Comparison of ENCODE assay signal across 8 mouse cellular contexts in the genomic region with DNA sequence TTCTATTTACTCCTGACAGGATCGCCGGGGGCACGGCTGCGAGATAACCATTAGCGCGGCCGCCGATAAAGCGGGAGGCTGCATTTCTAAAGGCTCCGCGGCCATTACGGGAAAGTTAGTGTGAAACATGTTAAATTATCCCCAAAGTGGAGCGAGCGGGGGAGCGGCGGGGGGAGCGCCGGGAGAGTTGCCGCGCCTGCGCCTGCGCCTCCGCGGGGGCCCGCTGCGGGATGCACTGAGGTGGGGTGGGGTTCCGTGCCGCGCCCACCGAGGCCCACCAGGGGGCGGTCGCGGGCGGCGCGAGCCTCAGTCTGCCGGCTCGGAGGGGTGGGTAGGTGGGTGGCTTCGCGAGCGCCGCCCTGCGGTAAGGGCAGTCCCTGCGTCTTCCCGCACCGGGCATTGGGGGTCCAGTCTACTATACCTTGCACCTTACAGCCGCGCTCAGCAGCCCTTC.
DNase-seq lines count a peak whose midpoint lies in the region; ATAC-seq and TF ChIP-seq lines count a peak whose summit lies in the region.

No protein-coding gene starts in this region.

- H3K36me3 ChIP-seq in heart, embryonic 11.5 days (ENCODE audit: control insufficient read depth, insufficient read depth, low read length): no peaks in the 10 kb centered on the region
- no peaks in the 10 kb centered on the region for H3K36me3 ChIP-seq in forebrain, embryonic 15.5 days
- H3K36me3 ChIP-seq in liver, postnatal 0 days (replicated peaks; ENCODE audit: insufficient read depth, low read length): no peaks in the 10 kb centered on the region
- H3K36me3 ChIP-seq in small intestine, adult 2 months (ENCODE audit: control insufficient read depth, insufficient read depth, low read length): no peaks in the 10 kb centered on the region

- 2% methylated on average over 42 of the region's 48 CpGs for WGBS in heart, embryonic 11.5 days (ENCODE audit: insufficient replicate concordance)
- WGBS in forebrain, embryonic 15.5 days: 2% methylated on average over 48 of the region's 48 CpGs
- 1% methylated on average over 42 of the region's 48 CpGs for WGBS in liver, postnatal 0 days (ENCODE audit: insufficient replicate concordance)
- 3% methylated on average over 48 of the region's 48 CpGs for WGBS in small intestine, adult 2 months

- peak; percentile 55 for TF ChIP-seq CTCF in liver, postnatal 0 days (IDR thresholded peaks at IDR 0.05; ENCODE audit: low read depth)
- TF ChIP-seq CTCF in small intestine, adult 2 months (IDR thresholded peaks at IDR 0.05; ENCODE audit: extremely low read depth, insufficient read length, insufficient replicate concordance, low read depth, low read length): peak; percentile 30; the same call in 1 of the 2 replicates

- no peak overlapping the region for H3K9ac ChIP-seq in heart, embryonic 11.5 days (ENCODE audit: low read depth, low read length)
- no peak overlapping the region for H3K9ac ChIP-seq in forebrain, embryonic 15.5 days (replicated peaks)
- H3K9ac ChIP-seq in liver, postnatal 0 days (replicated peaks): no peak overlapping the region

- H3K4me3 ChIP-seq in heart, embryonic 11.5 days (ENCODE audit: low read depth, low read length): peak overlapping the region; percentile 38
- H3K4me3 ChIP-seq in forebrain, embryonic 15.5 days: peak overlapping the region; percentile 29
- peak overlapping the region; percentile 13; the same call in 1 of the 2 replicates for H3K4me3 ChIP-seq in liver, postnatal 0 days (ENCODE audit: low read depth, low read length)
- H3K4me3 ChIP-seq in small intestine, adult 2 months (ENCODE audit: low read depth, low read length): no peak overlapping the region

- DNase-seq in heart, adult 9 months (ENCODE audit: low spot score in 2 of 2): no peak
- DNase-seq in ZHBTc4 (ENCODE audit: low read depth, low spot score): peak; percentile 89
- DNase-seq in kidney, adult 11 months: peak; percentile 11
- peak; percentile 44 for DNase-seq in liver, postnatal 0 days
- no peak for DNase-seq in urinary bladder, postnatal 14 days (ENCODE audit: low spot score)

- no peak overlapping the region for H3K27ac ChIP-seq in heart, embryonic 11.5 days (ENCODE audit: low read depth, low read length)
- no peak overlapping the region for H3K27ac ChIP-seq in forebrain, embryonic 15.5 days (replicated peaks)
- H3K27ac ChIP-seq in liver, postnatal 0 days (ENCODE audit: low read depth): no peak overlapping the region
- H3K27ac ChIP-seq in small intestine, adult 2 months (ENCODE audit: insufficient read depth, low read depth, low read length): no peak overlapping the region

- H3K27me3 ChIP-seq in heart, embryonic 11.5 days (ENCODE audit: control insufficient read depth, insufficient read depth, low read length): peaks cover 94% of the 10 kb centered on the region
- H3K27me3 ChIP-seq in forebrain, embryonic 15.5 days: peaks cover 88% of the 10 kb centered on the region
- H3K27me3 ChIP-seq in liver, postnatal 0 days (ENCODE audit: insufficient read depth, low read length): peaks cover 71% of the 10 kb centered on the region
- peaks cover 15% of the 10 kb centered on the region for H3K27me3 ChIP-seq in small intestine, adult 2 months (ENCODE audit: control insufficient read depth, insufficient read depth, low read length)

- H3K4me1 ChIP-seq in heart, embryonic 11.5 days (ENCODE audit: control insufficient read depth, insufficient read depth, low read length): no peaks in the 10 kb centered on the region
- H3K4me1 ChIP-seq in forebrain, embryonic 15.5 days: peaks cover 13% of the 10 kb centered on the region
- H3K4me1 ChIP-seq in liver, postnatal 0 days (ENCODE audit: insufficient read depth): no peaks in the 10 kb centered on the region
- no peaks in the 10 kb centered on the region for H3K4me1 ChIP-seq in small intestine, adult 2 months (ENCODE audit: control insufficient read depth, insufficient read depth, insufficient read length, low read length)

- no peak for TF ChIP-seq EP300 in liver, postnatal 0 days (IDR thresholded peaks at IDR 0.05; ENCODE audit: low read depth)

- no peaks in the 10 kb centered on the region for H3K9me3 ChIP-seq in heart, embryonic 11.5 days (replicated peaks; ENCODE audit: control insufficient read depth, low read length)
- H3K9me3 ChIP-seq in forebrain, embryonic 15.5 days: no peaks in the 10 kb centered on the region
- no peaks in the 10 kb centered on the region for H3K9me3 ChIP-seq in liver, postnatal 0 days (ENCODE audit: low read length)

- peak overlapping the region; percentile 57 for H3K4me2 ChIP-seq in heart, embryonic 11.5 days
- H3K4me2 ChIP-seq in forebrain, embryonic 15.5 days (replicated peaks): peak overlapping the region; percentile 40
- peak overlapping the region; percentile 29; the same call in 1 of the 2 replicates for H3K4me2 ChIP-seq in liver, postnatal 0 days (ENCODE audit: low read depth, low read length)

- no peak for ATAC-seq in heart, embryonic 11.5 days (replicated peaks; ENCODE audit: insufficient number of reproducible peaks, low FRiP score, low TSS enrichment)
- peak; percentile 48; the same call in 1 of the 2 replicates for ATAC-seq in forebrain, embryonic 15.5 days (replicated peaks)
- ATAC-seq in liver, postnatal 0 days: no peak

- TF ChIP-seq POLR2A in small intestine, adult 2 months (IDR thresholded peaks at IDR 0.05; ENCODE audit: low read depth, low read length): no peak

Comparison
In these comparisons a context has a peak if more than half of its experiments do, and no peak if none do; other contexts are left out.
1. DNase-seq: peak in ZHBTc4 (single experiment), kidney, adult 11 months (single experiment) and liver, postnatal 0 days (single experiment); none in heart, adult 9 months (0 of 2) and urinary bladder, postnatal 14 days (single experiment).
2. Peak in every context shown above with its lines, with median percentiles within 50 percentile points of each other: H3K4me2 ChIP-seq.